13 mouse cellular contexts compared by ENCODE assay signal in the genomic region with DNA sequence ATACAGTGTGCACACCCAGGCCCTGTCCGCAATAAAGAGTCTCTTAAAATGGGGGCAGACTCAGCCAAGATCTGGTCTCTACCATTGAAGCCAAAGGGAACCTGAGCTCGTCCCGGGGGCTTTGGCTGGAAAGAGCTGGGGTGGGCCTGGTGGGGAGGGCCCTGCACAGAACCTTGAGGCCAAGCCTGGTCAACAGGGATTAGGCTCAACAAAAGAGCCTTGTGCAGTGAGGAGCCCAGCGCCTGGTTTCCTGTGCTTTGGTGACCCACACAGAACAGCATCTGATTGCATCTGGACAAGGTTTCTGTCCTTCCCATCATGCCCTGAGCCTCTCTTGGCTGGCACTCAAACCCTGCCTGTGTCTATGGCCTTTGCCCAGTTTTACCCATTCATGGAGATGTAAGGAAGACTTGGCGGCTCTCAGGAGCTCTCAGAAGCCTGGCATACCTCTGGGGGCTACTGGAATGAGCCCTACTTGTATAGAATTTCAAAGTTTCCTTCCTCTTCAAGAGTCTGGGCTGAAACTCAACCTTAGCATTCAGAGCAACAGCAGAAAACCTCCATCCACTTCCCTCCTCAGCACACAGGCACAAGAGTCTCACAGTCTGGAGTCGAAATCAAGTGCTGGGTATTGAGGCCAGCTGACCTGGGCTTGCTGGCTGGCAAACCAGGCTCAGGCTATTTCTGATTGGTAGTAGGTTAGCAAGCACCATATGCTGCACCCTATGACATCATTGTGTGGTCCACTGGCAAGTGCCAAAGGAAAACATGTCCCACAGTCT. TPM values are rescaled to one million over a fixed set of nuclear protein-coding genes. Genes with fewer than 3 reads are reported as not detected.
DNase-seq lines count a peak whose midpoint lies in the region; ATAC-seq and TF ChIP-seq lines count a peak whose summit lies in the region.
"Had no signal": no experiment of that assay in that cellular context is flagged by ENCODE, and none has a peak within 500 bp of the region (broad histone marks: within the 10 kb centered on the region; RNA-seq: fewer than 3 reads in every experiment).

No protein-coding gene starts in this region.

- no peaks in the 10 kb centered on the region for H3K36me3 ChIP-seq in hindbrain, postnatal 0 days (ENCODE audit: insufficient read depth, low read length)
- no peaks in the 10 kb centered on the region for H3K36me3 ChIP-seq in hindbrain, embryonic 10.5 days
- H3K36me3 ChIP-seq in limb, embryonic 13.5 days = no peaks in the 10 kb centered on the region
- H3K36me3 ChIP-seq: embryonic facial prominence, embryonic 12.5 days had no signal

- no peak overlapping the region for H3K9ac ChIP-seq in hindbrain, postnatal 0 days (replicated peaks; ENCODE audit: low read length)
- H3K9ac ChIP-seq in limb, embryonic 13.5 days = no peak overlapping the region
- H3K9ac ChIP-seq: embryonic facial prominence, embryonic 12.5 days had no signal

- peak; percentile 81 for DNase-seq in hindbrain, postnatal 0 days (ENCODE audit: low spot score)
- no peak for DNase-seq in hindbrain, embryonic 10.5 days (ENCODE audit: low spot score)
- DNase-seq in cerebellum, adult 9-11 months = peak; percentile 90
- no peak for DNase-seq in urinary bladder, adult 2 months (ENCODE audit: low spot score)
- no peak for DNase-seq in thymus, adult 18-20 months
- DNase-seq: kidney, postnatal 14 days; liver; lung, postnatal 10 days had no signal

- H3K9me3 ChIP-seq in hindbrain, postnatal 0 days (ENCODE audit: low read length) = no peaks in the 10 kb centered on the region
- H3K9me3 ChIP-seq in hindbrain, embryonic 10.5 days = no peaks in the 10 kb centered on the region
- H3K9me3 ChIP-seq in limb, embryonic 13.5 days = no peaks in the 10 kb centered on the region
- H3K9me3 ChIP-seq: embryonic facial prominence, embryonic 12.5 days had no signal

- TF ChIP-seq CTCF in hindbrain, postnatal 0 days (IDR thresholded peaks at IDR 0.05; ENCODE audit: low read depth) = no peak

- WGBS in hindbrain, postnatal 0 days = 49% methylated on average over 6 of the region's 6 CpGs
- WGBS in hindbrain, embryonic 10.5 days = 80% methylated on average over 6 of the region's 6 CpGs
- 54% methylated on average over 6 of the region's 6 CpGs for WGBS in limb, embryonic 13.5 days

- H3K4me3 ChIP-seq in hindbrain, postnatal 0 days (ENCODE audit: low read length) = no peak overlapping the region
- H3K4me3 ChIP-seq in hindbrain, embryonic 10.5 days = no peak overlapping the region
- no peak overlapping the region for H3K4me3 ChIP-seq in limb, embryonic 13.5 days
- H3K4me3 ChIP-seq: embryonic facial prominence, embryonic 12.5 days; myocyte had no signal

- peak overlapping the region; percentile 45 for H3K27ac ChIP-seq in hindbrain, postnatal 0 days
- H3K27ac ChIP-seq in hindbrain, embryonic 10.5 days = no peak overlapping the region
- peak overlapping the region; percentile 39; the same call in 1 of the 2 replicates for H3K27ac ChIP-seq in limb, embryonic 13.5 days

- no peak overlapping the region for H3K4me2 ChIP-seq in hindbrain, postnatal 0 days (ENCODE audit: low read depth, low read length)
- H3K4me2 ChIP-seq in limb, embryonic 13.5 days (replicated peaks) = no peak overlapping the region
- H3K4me2 ChIP-seq: embryonic facial prominence, embryonic 12.5 days had no signal

- peaks cover 3% of the 10 kb centered on the region; the same call in 1 of the 2 replicates for H3K4me1 ChIP-seq in hindbrain, postnatal 0 days (ENCODE audit: insufficient read depth, low read length)
- H3K4me1 ChIP-seq in hindbrain, embryonic 10.5 days (replicated peaks) = peaks cover 9% of the 10 kb centered on the region
- peaks cover 44% of the 10 kb centered on the region for H3K4me1 ChIP-seq in limb, embryonic 13.5 days

- peak; percentile 77 for ATAC-seq in hindbrain, postnatal 0 days
- ATAC-seq in cerebellum, adult (ENCODE audit: insufficient number of reproducible peaks, low FRiP score, low TSS enrichment) = peak; percentile 89
- ATAC-seq in limb, embryonic 13.5 days (ENCODE audit: low FRiP score, low read depth) = peak; percentile 35; the same call in 1 of the 2 replicates

- H3K27me3 ChIP-seq in hindbrain, postnatal 0 days (ENCODE audit: insufficient read depth, low read length) = no peaks in the 10 kb centered on the region
- H3K27me3 ChIP-seq in hindbrain, embryonic 10.5 days (ENCODE audit: insufficient read depth, poor library complexity, severe bottlenecking) = peaks cover 2% of the 10 kb centered on the region; the same call in 1 of the 2 replicates
- 0 out of 2 replicates have a peak, but pooled peaks cover 7% of the 10 kb centered on the region for H3K27me3 ChIP-seq in limb, embryonic 13.5 days

RNA-seq across cellular contexts. Expression of gene Cpxm2, which starts 57.6 kb away (rescaled TPM):
- total RNA-seq in hindbrain, postnatal 0 days (2014; rRNA removed) = 2.3 and 3.3 TPM in 2 replicates
- 2.5 and 3.4 TPM in 2 replicates for polyA plus RNA-seq in hindbrain, postnatal 0 days (2015; fragmentation: Nextera tagmentation; extraction: Ambion mirVana)
- polyA plus RNA-seq in hindbrain, embryonic 10.5 days (2016; fragmentation: Nextera tagmentation; extraction: Ambion mirVana) = 0.75 and 1.1 TPM in 2 replicates
- 14.0 and 16.7 TPM in 2 replicates for polyA plus RNA-seq in limb, embryonic 13.5 days (2015; fragmentation: Nextera tagmentation; extraction: Ambion mirVana)
- 30.3 and 50.0 TPM in 2 replicates for polyA plus RNA-seq in urinary bladder, adult 2 months (2012; rRNA removed)
- total RNA-seq: hematopoietic stem cell, adult 5-6 weeks had no signal
- polyA plus RNA-seq: myocyte had no signal

Comparison
In these comparisons a context has a peak if more than half of its experiments do, and no peak if none do; other contexts are left out.
1. DNase-seq: peak in hindbrain, postnatal 0 days (single experiment) and cerebellum, adult 9-11 months (single experiment); none in hindbrain, embryonic 10.5 days (single experiment), urinary bladder, adult 2 months (single experiment) and thymus, adult 18-20 months (0 of 2).
2. ATAC-seq: peak in every context shown above with its lines; median percentile 89 in cerebellum, adult; 77 in hindbrain, postnatal 0 days; 35 in limb, embryonic 13.5 days.